Mouse (Mus musculus) hindbrain, embryonic 10.5 days (tissue): ENCODE measurements around the gene Med13l. TPM values are rescaled to one million over a fixed set of nuclear protein-coding genes. Genes with fewer than 3 reads are reported as not detected.

ENCODE experiments used
- DNase-seq: peaks from one replicate; pipeline ENCODE4 v3.0.0-alpha.2; 2017; ENCODE audit warnings: low spot score
- H3K27ac ChIP-seq: fragments of 300-500 bp; sonication (generic); 2 replicates; pipeline ENCODE4 v1.5.1; 2016; ENCODE audit warnings: mild to moderate bottlenecking, moderate library complexity
- H3K27me3 ChIP-seq: fragments of 300-500 bp; sonication (generic); 2 replicates; pipeline ENCODE4 v1.6.1; 2016; ENCODE audit warnings: mild to moderate bottlenecking; ENCODE audit not compliant: poor library complexity, insufficient read depth, severe bottlenecking
- H3K36me3 ChIP-seq: fragments of 300-500 bp; sonication (generic); 2 replicates; pipeline ENCODE4 v1.6.1; 2016; ENCODE audit warnings: mild to moderate bottlenecking, moderate library complexity
- H3K4me1 ChIP-seq: fragments of 300-500 bp; sonication (generic); replicated peaks from 2 replicates; pipeline ENCODE4 v1.6.1; 2016; ENCODE audit warnings: mild to moderate bottlenecking
- H3K4me3 ChIP-seq: fragments of 300-500 bp; sonication (generic); 2 replicates; pipeline ENCODE4 v1.5.1; 2016; ENCODE audit warnings: mild to moderate bottlenecking, moderate library complexity
- H3K9me3 ChIP-seq: fragments of 300-500 bp; sonication (generic); 2 replicates; pipeline ENCODE4 v1.6.1; 2016; ENCODE audit warnings: mild to moderate bottlenecking, moderate library complexity
- WGBS: fragments of 180-500 bp; shearing (Covaris S2); methylation state at CpG from one replicate; pipeline ENCODE4 v1.1.7; 2016; 5-methylcytosine and 5-hydroxymethylcytosine counted together
- polyA plus RNA-seq: library from polyadenylated mRNA; unstranded; fragments of >200 nt; fragmentation: Nextera tagmentation; extraction: Ambion mirVana; gene quantifications from 2 replicates; pipeline ENCODE4 v1.2.1, GENCODE M21; 2016

Med13l gene
- polyA plus RNA-seq, 1 experiment from 2014 or later = 11.0 TPM

DNA sequence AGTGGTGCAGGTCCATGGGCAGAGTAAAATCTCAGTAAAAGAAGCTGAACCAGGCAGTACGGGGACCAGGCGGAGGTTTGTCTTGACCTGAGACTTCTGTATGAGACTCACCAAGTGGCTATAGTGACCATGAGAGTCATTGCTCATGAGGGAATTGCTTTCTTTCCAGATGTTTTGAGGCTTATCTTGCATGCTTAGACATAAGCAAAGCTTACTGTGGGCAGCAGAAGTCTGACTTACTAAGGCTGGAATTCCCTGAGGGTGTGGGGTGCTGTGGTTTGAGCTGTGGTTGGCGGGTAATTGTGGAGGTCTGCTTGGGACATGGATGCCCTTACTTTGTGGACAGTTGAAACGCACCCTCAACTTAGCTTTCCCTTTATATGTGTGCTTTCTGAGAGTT is 67.7 kb downstream of the Med13l start:
- Histone ChIP-seq H3K27me3 (no peaks in the 10 kb centered on the region), H3K36me3 (no peaks in the 10 kb centered on the region), H3K4me3 (no peak overlapping the region), H3K27ac (no peak overlapping the region), H3K4me1 (peaks cover 28% of the 10 kb centered on the region), H3K9me3 (no peaks in the 10 kb centered on the region)
- 95% methylated on average over 4 of the region's 4 CpGs for WGBS
- DNase-seq = no peak

DNA sequence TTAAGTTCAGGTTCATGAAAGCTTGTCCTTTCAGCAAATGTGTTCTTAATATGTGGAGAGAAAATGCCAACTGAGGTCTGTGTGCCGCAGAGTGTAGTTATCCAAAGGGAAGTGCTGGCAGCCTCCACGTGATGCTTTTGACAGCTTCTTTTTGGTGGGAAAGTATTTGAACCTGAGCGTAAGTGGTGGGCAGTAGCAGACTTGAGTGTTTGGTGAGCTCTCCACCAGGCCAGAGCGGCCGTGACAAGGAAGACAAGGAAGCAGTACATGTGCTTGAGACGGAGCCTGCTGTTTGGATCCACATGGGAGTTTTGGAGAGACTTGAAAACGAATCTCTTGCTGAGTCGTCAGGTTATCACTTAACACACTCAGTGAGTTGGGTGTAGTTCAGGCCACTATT is 71.9 kb downstream of the Med13l start:
- no peak overlapping the region for H3K27ac ChIP-seq
- no peak overlapping the region for H3K4me3 ChIP-seq
- no peak for DNase-seq
- H3K36me3 ChIP-seq = no peaks in the 10 kb centered on the region
- H3K4me1 ChIP-seq = peaks cover 57% of the 10 kb centered on the region
- H3K9me3 ChIP-seq = no peaks in the 10 kb centered on the region
- WGBS = 76% methylated on average over 8 of the region's 8 CpGs
- no peaks in the 10 kb centered on the region for H3K27me3 ChIP-seq

DNA sequence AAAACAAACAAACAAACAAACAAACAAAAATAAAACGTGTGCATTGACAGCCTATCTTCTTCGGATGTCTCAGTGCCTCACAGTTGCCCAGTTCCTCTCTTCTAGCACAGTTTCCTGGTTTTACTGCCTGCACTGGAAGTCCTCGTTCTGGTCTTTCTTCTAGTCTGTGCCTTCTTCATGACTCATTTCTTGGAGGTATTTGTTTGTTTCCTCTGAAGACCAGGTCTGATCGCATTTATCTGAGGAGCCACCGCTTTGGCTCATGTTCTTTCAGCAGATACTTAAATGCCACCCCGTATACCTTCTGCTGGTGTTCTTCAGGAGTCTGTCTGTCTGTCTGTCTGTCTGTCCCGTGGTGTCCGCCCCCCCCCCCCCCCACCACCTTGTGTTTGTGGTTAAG is 72.6 kb downstream of the Med13l start:
- Histone ChIP-seq H3K9me3 (no peaks in the 10 kb centered on the region), H3K4me1 (peaks cover 62% of the 10 kb centered on the region), H3K27me3 (no peaks in the 10 kb centered on the region), H3K27ac (no peak overlapping the region), H3K36me3 (no peaks in the 10 kb centered on the region), H3K4me3 (no peak overlapping the region)
- WGBS = 80% methylated on average over 8 of the region's 8 CpGs
- DNase-seq = no peak

DNA sequence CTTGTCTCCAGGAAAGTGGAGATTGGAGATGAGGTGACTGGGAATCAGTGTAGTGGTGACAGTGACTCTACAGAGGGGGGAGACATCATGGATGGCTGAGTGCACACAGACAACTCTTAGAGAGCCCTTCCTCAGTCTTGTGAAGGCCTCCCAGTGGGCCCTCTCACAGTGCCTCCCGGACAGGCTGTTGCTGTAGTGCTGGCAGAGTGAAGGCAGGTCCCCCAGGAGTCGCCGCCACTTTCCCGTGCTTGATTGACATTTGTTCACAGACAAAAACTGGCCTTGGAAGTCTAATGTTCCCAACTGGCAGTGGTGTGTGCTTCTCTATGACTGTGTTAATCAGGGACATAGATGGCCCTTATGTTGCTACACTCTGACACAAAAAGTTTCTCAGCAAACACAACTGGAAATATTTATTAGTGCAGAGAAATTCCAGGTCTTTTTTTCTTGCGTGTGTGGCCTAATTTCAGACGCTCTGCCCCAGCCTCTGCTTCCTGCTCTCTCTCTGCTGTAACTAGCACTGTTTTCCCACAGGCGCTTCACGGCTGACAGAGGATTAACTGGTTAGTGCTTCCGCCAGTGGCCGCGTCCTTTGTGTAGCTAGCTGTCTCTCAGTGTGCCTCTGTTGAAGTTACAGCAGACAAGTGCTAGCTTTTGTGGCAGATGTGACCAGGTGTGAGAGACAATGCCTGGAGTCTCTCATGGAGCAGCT is 75.2 kb downstream of the Med13l start:
- 9% methylated on average over 11 of the region's 11 CpGs for WGBS
- Histone ChIP-seq H3K36me3 (no peaks in the 10 kb centered on the region), H3K4me1 (peaks cover 55% of the 10 kb centered on the region), H3K27me3 (no peaks in the 10 kb centered on the region), H3K9me3 (no peaks in the 10 kb centered on the region), H3K27ac (peak overlapping the region; percentile 80), H3K4me3 (no peak overlapping the region)
- DNase-seq = peak; percentile 47

DNA sequence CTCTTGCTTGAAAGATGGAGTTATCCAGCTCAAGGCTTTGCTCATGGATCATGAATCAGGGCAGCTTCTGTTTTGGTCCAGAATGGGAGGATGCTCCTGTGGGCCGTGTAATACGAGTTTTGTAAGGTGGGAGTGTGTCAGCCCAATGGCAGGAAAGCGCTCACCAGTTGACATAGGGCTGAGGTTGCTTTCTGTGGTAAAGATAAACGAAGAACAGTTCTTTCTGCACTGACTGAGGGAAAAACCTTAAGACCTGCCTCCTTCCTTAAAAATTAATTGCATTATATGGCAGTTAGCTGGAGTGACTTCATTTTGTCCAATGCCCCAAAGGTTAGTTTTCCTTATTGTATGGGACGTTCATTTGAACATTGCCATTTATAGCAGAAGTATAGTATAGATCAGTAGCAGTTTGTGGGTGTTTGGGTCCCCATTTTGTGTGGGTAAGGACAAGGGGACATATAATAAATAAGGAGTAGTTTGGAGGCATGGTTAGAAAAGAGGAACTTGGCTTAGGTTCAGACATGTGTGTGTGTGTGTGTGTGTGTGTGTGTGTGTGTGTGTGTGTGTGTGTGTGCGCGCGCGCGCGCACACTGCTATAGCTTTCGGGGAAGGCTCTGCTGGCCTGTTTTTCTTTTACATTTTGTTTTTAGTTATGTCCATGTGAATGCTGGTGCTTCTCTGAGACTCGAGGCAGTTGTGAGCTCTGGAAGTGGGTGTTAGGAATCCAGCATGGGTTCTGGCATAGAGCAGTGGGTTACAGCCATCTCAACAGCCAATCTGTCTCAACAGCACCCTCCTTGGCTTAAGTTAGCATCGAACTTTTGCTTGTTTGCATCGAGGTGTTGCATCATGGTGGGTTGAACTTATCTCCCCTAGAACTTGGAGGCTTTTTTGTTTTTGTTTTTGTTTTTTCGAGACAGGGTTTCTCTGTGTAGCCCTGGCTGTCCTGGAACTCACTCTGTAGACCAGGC is 76.2 kb downstream of the Med13l start:
- no peaks in the 10 kb centered on the region for H3K9me3 ChIP-seq
- H3K4me3 ChIP-seq = no peak overlapping the region
- H3K27ac ChIP-seq = peak overlapping the region; percentile 80
- H3K27me3 ChIP-seq = no peaks in the 10 kb centered on the region
- 89% methylated on average over 16 of the region's 16 CpGs for WGBS
- peaks cover 55% of the 10 kb centered on the region for H3K4me1 ChIP-seq
- no peaks in the 10 kb centered on the region for H3K36me3 ChIP-seq
- no peak for DNase-seq

DNA sequence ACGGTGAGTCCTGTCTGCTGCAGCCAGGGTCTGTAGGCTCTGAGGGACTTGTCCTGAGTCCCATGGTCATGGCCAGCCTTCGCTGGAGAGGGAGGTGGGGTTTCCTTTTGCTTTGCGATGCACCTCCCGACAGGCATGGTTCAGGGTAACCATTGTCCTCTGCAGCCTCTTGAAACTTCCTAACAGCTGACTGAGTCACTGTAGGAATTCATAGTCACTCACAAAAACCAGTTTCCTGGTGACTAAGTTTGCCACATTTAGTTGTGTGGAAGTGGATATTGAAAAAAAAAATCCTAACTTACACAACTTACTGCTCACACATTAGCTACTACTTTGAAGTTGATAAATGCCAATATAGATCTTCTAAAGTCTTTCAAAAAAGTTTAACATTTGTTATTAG is 77.5 kb downstream of the Med13l start:
- Histone ChIP-seq H3K27ac (no peak overlapping the region), H3K4me3 (no peak overlapping the region), H3K36me3 (no peaks in the 10 kb centered on the region), H3K4me1 (peaks cover 58% of the 10 kb centered on the region), H3K9me3 (no peaks in the 10 kb centered on the region), H3K27me3 (no peaks in the 10 kb centered on the region)
- DNase-seq = no peak
- WGBS = 76% methylated on average over 4 of the region's 4 CpGs

DNA sequence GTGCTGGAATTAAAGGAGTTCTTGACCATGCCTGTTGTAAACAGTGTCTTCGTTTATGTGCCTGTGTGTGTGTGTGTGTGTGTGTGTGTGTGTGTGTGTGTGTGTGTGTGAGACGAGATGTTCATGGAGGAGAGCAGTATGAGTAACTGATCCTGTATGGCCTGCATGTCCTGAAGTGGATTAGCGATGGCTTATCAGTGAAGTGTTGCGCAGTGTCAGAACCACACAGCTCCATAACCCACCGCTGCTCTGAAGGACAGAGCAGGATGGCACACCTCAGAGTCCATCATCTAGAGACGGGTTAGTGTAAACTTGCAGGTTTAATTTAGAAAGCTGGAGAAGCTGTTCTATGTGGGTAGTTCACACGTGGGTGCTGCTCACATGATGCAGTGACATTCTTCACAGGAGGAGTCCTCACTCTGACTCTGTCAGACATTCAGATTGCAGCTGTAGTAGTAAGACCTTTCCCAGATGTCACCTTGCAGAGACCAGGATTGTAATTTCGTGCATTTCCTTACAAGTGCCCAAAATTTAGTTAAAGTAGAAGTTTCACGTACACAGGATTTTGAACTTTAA is 78.1 kb downstream of the Med13l start:
- no peak overlapping the region for H3K27ac ChIP-seq
- H3K27me3 ChIP-seq = no peaks in the 10 kb centered on the region
- no peak for DNase-seq
- no peaks in the 10 kb centered on the region for H3K9me3 ChIP-seq
- peaks cover 60% of the 10 kb centered on the region for H3K4me1 ChIP-seq
- H3K36me3 ChIP-seq = no peaks in the 10 kb centered on the region
- 87% methylated on average over 9 of the region's 9 CpGs for WGBS
- no peak overlapping the region for H3K4me3 ChIP-seq

DNA sequence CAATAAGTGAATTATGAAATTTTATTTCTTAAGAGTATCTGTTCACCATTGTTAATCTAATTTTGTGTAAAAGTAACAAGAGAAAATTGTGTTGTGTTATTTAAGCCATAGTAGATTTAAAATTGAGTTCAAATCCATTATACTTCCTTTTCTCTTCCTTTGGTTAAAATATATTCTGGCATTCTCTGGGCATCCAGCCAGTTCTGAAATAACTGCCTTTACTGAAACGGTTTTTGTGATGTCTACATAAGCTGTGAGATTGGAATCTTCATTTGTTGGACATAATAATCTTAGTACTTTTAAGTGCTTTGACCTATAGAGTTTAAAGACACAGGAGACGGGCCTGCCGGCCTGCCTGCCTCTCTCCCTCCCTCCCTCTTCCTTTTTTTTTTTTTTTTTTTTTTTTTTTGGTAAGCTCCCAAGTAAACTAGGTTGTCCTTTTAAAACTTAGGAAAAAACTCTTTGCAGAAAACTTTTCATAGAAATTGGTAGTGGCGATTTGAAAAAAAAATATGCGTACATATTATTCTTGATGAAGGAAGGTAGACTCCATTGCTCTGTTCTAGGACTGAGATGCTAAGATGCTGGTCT is 78.7 kb downstream of the Med13l start:
- Histone ChIP-seq H3K4me1 (peaks cover 58% of the 10 kb centered on the region), H3K36me3 (no peaks in the 10 kb centered on the region), H3K27ac (no peak overlapping the region), H3K4me3 (no peak overlapping the region), H3K27me3 (no peaks in the 10 kb centered on the region), H3K9me3 (no peaks in the 10 kb centered on the region)
- DNase-seq = no peak
- 78% methylated on average over 5 of the region's 5 CpGs for WGBS

DNA sequence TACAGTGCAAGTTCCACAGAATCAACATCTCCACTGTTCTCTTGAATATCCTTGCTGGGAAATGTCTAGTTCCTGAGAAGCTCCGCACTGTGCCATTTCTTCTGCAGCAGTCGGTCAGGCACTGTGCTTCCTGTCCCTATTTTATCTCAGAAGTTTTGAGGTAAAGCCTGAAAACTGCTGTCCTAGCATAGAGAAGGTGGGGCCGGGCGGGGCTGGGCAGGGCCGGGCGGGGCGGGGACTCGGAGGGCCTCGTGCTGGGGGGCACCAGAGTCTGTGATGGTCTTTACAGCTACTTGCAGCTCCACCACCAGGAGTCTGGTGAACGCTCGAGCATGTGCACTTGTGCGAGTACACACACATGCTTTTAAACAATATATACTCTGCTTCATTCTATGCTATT is 83.6 kb downstream of the Med13l start:
- peaks cover 46% of the 10 kb centered on the region for H3K4me1 ChIP-seq
- H3K4me3 ChIP-seq = no peak overlapping the region
- 89% methylated on average over 12 of the region's 12 CpGs for WGBS

DNA sequence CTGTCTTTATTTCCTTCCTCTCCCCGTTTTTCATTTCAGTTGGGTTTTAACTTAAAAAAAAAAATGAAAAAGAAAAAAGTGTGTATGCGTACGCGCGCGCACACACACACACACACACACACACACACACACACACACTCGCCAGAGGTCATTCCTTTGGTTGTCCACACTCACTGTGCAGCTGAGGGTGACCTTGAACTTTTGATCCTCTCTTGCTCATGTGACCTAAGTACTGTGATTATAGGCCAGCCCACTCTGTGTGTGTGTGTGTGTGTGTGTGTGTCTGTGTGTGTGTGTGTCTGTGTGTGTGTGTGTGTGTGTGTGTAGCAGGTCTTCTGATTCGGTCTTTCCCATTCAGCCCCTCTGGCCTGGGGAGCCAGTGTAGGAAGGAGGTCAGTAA is 84.0 kb downstream of the Med13l start:
- Histone ChIP-seq H3K36me3 (no peaks in the 10 kb centered on the region), H3K9me3 (no peaks in the 10 kb centered on the region), H3K27ac (no peak overlapping the region), H3K4me1 (peaks cover 46% of the 10 kb centered on the region), H3K4me3 (no peak overlapping the region), H3K27me3 (no peaks in the 10 kb centered on the region)
- 94% methylated on average over 8 of the region's 8 CpGs for WGBS
- no peak for DNase-seq

More for the DNA sequence above, 83.6 kb downstream of the Med13l start:
- no peak overlapping the region for H3K27ac ChIP-seq
- no peaks in the 10 kb centered on the region for H3K9me3 ChIP-seq
- no peaks in the 10 kb centered on the region for H3K27me3 ChIP-seq
- H3K36me3 ChIP-seq = no peaks in the 10 kb centered on the region
- DNase-seq = no peak

DNA sequence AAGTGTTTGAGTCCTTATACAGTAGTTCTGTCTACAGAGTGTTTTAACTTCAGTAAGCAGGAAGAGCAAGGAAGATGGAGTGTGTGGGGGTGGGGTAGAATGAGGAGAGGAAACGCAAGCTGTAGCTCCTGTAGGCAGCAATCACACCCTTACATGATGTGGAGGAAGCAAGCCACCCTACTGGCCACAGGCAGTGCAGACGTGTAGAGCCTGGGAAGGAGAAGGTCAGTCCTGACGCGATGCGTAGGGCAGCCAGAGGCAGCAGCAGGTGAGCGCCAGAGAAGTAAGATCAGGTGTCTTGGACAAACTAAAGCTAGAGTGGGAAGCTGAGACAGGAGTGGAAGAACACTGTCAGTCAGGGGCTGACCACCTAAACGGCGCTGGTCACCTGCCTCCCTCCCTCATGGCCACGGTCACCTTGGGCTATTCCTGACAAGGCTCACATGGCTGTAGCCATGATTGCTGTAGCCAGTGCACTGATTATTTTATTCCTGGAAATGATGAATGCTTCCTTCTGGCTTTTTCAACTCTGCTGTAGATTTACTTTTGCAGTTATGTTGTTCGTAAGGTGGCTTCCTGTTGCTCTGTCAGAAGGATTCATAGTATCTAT is 84.8 kb downstream of the Med13l start:
- 82% methylated on average over 10 of the region's 10 CpGs for WGBS
- Histone ChIP-seq H3K4me1 (peaks cover 46% of the 10 kb centered on the region), H3K9me3 (no peaks in the 10 kb centered on the region), H3K27ac (no peak overlapping the region), H3K36me3 (no peaks in the 10 kb centered on the region), H3K27me3 (no peaks in the 10 kb centered on the region), H3K4me3 (no peak overlapping the region)
- DNase-seq = no peak

DNA sequence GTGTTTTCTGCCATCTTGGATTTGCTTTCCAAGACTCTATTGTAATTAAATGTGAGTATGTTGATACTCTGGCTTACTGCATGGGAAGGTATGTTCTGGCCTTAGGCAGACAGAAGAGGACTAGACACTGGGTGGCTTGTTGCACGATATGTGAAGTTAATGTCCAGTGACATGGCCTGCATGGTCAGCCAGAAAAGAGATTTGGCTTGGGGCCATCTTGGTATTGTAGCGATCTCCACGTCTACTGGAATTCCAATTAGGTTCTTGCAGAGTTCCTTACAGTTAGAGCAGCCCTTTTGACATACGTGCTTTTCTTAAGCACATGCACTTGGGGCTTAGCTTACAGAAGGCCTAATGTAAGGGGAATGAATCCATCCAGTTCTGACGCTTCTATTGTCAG is 86.4 kb downstream of the Med13l start:
- Histone ChIP-seq H3K27ac (no peak overlapping the region), H3K9me3 (no peaks in the 10 kb centered on the region), H3K4me1 (peaks cover 51% of the 10 kb centered on the region), H3K4me3 (no peak overlapping the region), H3K36me3 (no peaks in the 10 kb centered on the region), H3K27me3 (no peaks in the 10 kb centered on the region)
- DNase-seq = no peak
- WGBS = 88% methylated on average over 5 of the region's 5 CpGs
